Mouse (Mus musculus) gastrocnemius, adult 8-10 months (tissue): ENCODE data around the gene Fam13c. TPM values are rescaled to one million over a fixed set of nuclear protein-coding genes. Genes with fewer than 3 reads are reported as not detected.

ENCODE experiments used
- DNase-seq, 2 experiments: peaks; one replicate each; pipeline ENCODE4 v3.0.0; 2022; ENCODE audit warnings: low spot score in 2 of 2
- total RNA-seq, 4 experiments: library from RNA; stranded (reverse); gene quantifications; 2 replicates each; pipeline ENCODE4 v1.2.4; 2022

The Fam13c gene
- total RNA-seq, 4 experiments from 2014 or later: 4.6 to 7.6 (median 5.6) TPM

DNA sequence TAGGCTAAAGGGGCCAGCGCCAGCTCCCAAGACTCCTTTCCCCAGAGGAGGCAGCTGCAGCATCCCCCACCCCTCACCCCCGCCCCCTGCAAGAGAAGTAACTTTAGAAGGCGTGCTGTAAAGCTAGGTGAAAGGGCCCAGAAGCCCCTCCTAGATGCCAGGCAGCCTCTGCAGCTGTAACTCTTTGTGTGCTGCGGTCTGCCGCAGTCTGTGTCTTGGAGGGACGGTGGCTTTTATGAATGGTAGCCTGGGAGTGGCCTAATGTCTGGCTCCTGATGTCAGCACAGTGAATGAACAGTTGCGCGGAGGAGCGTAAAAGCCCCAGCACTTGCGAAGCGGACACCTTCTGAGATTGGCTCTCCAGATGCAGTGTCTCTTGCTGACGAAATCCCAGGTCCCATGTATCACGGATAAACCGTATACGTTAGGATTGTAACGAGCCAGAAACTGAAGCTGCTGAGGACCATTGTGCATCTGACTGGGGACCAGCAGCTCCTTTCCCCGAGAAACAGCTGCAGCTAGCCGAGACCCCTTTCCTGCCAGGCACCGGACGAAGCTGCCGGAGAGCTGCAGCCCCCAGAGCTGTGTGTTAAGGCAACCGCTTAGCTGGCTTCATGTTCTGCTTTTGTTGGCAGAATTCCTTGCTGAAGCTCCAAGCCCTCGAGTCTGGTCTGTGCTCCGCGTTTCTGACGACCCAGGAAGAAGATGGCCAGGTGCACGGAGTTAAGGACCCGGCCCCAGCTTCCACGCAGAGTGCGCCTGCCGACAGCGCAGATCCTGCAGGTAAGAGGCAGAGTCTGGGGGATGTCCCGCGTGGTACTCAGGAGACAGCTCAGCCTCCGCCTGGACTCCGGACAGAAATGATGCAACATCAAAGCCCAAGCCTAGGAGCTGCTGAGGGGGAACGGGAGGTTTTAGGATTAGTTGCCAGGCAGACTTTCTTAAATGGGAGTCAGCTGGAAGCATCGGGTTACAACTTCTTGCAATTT is 80.2 kb downstream of the Fam13c start:
- peak; percentile 23 to 30 for DNase-seq

DNA sequence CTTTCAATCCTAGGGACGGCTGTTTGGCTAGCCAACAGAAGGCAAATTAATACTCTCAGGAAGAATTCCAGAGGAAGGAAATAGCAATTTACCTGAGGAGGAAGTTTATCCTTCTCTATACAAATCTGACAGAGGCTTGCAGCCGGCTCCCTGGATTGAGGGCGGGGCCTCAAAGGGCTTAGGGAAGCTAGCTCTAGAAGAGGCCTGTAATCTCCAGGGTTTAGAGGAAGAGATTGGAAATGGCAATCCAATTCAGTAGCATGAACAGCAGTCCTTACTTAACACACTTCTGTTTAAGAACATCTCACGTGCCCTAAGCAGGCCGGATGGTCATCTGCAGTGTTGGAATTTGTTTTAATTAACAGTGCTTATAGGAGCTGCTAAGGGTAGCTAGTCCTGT is 81.1 kb downstream of the Fam13c start:
- DNase-seq: no peak

DNA sequence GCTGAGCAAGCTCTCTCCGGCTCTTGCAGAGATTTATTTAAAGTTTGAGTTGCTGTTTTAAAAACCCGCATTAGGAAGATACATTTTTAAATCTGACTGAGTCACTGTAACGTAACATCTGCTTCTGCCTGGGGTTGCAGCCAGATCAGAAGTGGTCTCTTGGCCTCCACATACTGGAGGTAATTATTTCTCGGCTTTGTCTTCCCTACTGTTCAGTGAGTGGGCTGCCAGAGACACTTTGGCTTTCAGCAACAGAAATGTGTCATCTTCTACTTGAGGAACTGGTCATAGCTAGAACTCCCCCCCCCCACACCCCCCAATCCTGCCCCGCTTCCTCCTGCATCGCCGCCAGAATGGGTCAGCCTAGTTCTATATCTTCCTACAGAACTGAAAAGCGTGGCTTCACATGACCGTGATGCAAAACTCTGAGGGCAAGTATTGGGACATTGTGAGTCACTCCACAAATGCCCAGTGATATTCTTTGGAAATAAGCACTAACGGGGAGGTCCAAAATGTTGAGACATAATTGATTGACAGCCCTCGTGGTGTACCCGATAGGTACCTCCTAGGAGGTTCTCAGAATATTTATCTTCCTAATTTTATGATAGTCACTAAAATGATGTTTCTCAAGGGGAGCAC is 90.0 kb downstream of the Fam13c start:
- DNase-seq: no peak

GRCm38 (mm10) chr10:70532249-70532648 is 92.0 kb downstream of the Fam13c start:
- no peak for DNase-seq

DNA sequence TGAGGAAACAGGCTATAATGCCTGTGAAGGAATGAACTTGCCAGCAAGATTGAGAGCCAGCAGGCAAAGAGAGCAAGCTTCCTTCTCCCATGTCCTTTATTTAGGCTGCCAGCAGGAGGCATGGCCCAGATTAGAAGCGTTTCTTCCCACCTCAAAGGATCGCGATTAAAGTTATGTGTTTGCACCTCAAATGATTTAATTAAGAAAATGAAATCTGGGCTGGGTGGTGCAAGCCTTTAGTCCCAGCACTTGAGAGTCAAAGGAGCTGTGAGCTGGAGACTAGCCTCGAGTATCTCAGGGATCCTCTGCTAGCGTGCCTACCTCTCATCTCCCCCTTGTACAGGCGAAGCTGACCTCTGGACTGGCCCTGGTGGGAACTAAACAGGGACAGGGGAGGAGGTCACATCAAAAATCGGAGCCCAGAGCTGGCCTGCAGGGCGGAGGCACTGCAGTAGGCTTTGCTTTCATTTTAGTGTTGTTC is 93.1 kb downstream of the Fam13c start:
- DNase-seq: no peak

DNA sequence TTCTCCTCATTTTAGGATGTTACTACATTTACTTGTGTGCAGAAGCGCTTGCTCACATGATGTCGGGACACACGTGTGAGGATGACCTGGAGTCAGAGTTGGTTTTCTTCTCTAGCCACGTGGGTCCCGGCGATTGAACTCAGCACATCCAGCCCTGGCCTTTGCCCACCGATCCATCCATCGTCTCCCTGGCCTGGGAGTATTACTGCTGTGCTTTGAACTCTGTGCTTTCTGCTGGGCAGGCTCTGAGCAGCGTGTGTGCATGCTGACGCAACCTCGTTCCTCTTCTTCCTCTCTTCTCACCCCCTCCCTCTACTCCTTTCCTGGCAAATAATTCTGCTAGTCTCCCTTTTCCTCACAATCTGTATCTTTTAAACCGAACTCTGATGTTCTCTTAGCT is 93.7 kb downstream of the Fam13c start:
- DNase-seq: no peak

GRCm38 (mm10) chr10:70534571-70534970 is 94.3 kb downstream of the Fam13c start:
- no peak for DNase-seq

- no peak for DNase-seq
Observed at GRCm38 (mm10) chr10:70535401-70535800, 95.1 kb downstream of the Fam13c start.

DNA sequence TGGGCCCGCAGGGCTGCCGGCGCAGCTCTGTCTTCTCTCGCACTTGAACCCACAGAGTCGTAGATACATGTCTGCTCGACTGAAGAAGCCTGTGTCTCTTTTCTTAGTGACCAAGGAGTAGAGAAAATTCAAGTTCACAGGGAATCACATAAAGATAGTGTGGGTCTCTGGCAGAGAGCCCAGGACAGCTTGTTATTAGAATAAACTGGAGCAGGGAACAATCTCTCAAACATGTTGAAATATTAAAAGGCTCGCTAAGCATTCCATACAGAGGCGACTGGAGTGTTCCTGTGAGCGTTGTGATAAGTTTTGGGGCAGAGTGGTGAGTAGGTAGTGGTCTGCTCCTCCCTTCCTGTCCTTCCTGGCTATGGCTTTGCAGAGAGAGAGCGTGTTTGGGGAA is 97.4 kb downstream of the Fam13c start:
- no peak for DNase-seq

- no peak for DNase-seq
Observed at GRCm38 (mm10) chr10:70539251-70539650, 99.0 kb downstream of the Fam13c start.

GRCm38 (mm10) chr10:70540456-70541195 is 100.3 kb downstream of the Fam13c start:
- no peak for DNase-seq

- no peak for DNase-seq
Observed at GRCm38 (mm10) chr10:70542857-70543256, 102.6 kb downstream of the Fam13c start.

DNA sequence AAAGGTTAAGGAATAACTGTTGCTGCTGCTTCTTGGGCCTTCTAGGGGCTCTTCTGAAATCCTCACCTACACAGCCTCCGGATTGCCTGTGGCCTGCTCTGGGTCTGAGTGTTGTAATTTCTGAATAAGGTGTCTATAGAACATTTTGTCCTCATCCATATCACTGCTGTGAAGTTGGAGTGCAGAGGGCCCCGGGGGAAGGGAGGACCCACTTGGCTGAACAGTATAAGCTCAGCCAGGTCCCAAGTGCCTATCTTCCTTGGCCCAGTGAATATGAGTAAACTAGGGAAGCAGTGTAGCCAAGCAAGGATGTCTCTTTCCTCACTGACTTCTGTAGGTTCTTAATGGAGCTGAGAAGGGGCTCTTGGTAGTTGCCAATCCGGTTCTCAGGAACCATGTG is 112.2 kb downstream of the Fam13c start:
- no peak for DNase-seq

- peak; percentile 44 to 51 for DNase-seq
Observed at GRCm38 (mm10) chr10:70563636-70564035, 123.4 kb downstream of the Fam13c start.

DNA sequence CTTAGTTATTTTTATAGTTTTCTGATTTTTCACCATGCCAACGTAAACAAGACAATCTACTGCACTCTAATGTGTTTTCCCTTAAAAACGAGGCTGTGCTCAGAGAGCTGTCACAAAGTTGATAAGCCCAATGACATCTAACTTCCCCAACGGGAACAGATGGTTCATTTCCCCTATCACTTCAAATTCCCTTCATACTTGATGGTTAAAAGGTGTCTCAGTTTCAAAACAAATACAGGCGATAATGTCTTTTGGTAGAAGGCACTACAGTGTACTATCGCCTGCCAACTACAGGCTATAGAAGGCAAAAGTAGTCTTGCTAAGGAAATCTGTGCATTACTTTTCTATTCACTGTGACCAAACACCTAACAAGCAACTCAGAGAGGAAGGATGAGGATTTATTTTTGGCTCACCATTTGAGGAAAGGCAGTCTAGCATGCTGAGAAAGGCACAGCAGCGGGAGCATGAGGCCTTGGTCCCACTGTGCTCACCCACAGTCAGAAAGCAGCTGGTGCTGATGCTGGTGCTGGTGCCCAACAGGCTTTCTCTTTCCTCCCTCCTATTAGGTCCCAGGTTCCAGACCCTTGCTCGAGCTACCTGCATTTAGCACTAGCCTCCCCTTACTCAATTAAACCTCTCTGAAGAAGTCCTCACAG is 141.4 kb downstream of the Fam13c start:
- DNase-seq: no peak

GRCm38 (mm10) chr10:70584171-70584570 is 143.9 kb downstream of the Fam13c start:
- DNase-seq: no peak

DNA sequence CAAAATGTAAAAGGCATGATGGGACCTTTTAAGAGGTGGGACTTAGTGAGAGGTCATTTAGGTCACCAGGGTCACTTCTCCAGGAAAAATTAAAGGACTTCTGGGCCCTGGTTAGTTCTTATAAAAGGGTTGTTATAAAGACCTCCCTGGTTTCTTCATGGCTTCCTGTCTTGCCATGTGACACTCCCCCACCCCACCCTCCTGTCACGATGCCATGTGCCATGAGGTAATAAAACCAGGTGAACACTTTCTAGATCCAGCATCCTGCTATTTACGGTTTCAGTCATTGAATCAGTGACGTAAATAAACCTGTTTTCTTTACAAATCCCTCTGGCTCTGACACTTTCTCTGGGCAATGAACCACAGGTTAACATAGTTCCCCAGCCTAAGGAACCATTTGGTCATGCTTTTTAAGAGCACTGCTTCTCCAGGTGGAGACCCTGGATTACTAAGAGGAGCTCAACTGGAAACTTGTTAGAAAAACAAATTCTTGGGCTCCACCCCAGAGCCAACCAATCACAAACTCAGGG is 146.7 kb downstream of the Fam13c start:
- DNase-seq: no peak

GRCm38 (mm10) chr10:70594007-70594406 is 153.7 kb downstream of the Fam13c start:
- DNase-seq: no peak

DNA sequence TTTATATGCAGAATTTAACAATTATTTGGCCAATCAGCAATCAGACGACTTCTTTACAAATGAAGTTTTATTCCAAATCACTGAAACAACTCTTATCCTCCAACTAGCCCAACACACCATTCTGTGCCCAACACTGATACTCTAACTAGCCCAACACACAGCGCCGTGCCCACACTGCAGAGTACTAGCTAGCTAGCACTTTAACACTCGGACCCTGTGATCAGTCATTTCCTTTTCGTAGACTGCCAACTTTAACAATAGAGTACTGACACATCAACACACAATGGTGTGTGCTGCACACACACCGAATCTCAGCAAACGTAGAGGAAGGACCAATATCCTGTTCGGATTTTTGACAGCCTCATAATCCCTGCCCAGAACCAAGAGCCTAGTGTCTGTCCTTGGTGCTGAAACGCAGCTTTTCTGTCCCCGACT is 157.8 kb downstream of the Fam13c start:
- no peak for DNase-seq

DNA sequence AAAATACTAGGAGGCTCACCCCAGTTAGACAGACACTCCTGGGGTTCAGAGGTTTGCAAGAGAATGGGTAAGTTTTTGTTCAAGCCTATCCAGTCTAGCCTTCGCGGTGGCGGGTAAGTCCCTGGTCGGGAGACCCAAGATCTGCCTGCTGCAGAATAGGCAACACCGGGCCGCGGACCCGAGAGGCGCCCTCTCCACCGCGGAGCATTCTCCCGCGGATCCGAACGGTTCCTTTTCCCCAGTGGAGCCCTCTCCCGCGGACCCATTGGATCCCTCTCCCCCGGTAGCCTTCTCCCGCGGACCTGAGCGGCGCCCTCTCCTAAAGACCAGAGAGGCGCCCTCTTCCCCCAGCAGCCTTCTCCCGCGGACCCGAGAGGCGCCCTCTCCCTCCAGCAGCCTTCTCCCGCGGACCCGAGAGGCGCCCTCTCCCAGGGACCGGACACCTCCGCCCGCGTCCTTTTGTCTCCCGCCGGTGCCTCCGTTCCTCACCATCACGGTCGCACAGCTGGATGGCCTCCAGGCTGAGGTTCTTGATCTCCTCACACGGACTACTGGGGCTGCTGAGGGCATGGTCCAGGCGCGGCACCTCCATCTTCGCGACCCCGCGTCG is 158.3 kb downstream of the Fam13c start:
- DNase-seq: no peak
